Mouse (Mus musculus): ENCODE measurements around the gene Olr1. TPM values are rescaled to one million over a fixed set of nuclear protein-coding genes. Genes with fewer than 3 reads are reported as not detected.

Olr1 gene
- total RNA-seq (2021) = under 1 TPM; 0.06 to 0.47 TPM

- DNase-seq (ENCODE audit: low spot score) = no peak
- intact Hi-C loops (cut with DNase I) = no loop called here
These were observed at the start of gene Olr1 for GRCm38 (mm10) chr6:129507024-129507423. Gene Olr1, minus strand, starts transcription at chr6:129507165.

GRCm38 (mm10) chr6:129548009-129548408 lies 41.0 kb upstream of the Olr1 start:
- intact Hi-C loops (cut with DNase I) = no loop called here
- no peak for DNase-seq (ENCODE audit: low spot score)

- intact Hi-C loops (cut with DNase I) = no loop called here
These were observed 40.3 kb upstream of the Olr1 start for GRCm38 (mm10) chr6:129547277-129547676.

GRCm38 (mm10) chr6:129543709-129544606 lies 37.0 kb upstream of the Olr1 start:
- intact Hi-C loops (cut with DNase I) = no loop called here
- DNase-seq (ENCODE audit: low spot score) = no peak

More at GRCm38 (mm10) chr6:129547277-129547676, 40.3 kb upstream of the Olr1 start:
- no peak for DNase-seq (ENCODE audit: low spot score)

- no peak for DNase-seq (ENCODE audit: low spot score)
These were observed 35.6 kb upstream of the Olr1 start for GRCm38 (mm10) chr6:129542540-129542939.

GRCm38 (mm10) chr6:129541931-129542330 lies 35.0 kb upstream of the Olr1 start:
- intact Hi-C loops (cut with DNase I) = no loop called here
- DNase-seq (ENCODE audit: low spot score) = no peak

More at GRCm38 (mm10) chr6:129542540-129542939, 35.6 kb upstream of the Olr1 start:
- intact Hi-C loops (cut with DNase I) = no loop called here

- intact Hi-C loops (cut with DNase I) = no loop called here
These were observed 31.6 kb upstream of the Olr1 start for GRCm38 (mm10) chr6:129538555-129538954.

GRCm38 (mm10) chr6:129535723-129536122 lies 28.8 kb upstream of the Olr1 start:
- no peak for DNase-seq (ENCODE audit: low spot score)

More at GRCm38 (mm10) chr6:129538555-129538954, 31.6 kb upstream of the Olr1 start:
- no peak for DNase-seq (ENCODE audit: low spot score)

GRCm38 (mm10) chr6:129534627-129535190 lies 27.7 kb upstream of the Olr1 start:
- intact Hi-C loops (cut with DNase I) = loop anchor here (5.0 kb wide), 1 partner anchor 687 kb away; no protein-coding TSS in a partner anchor
- no peak for DNase-seq (ENCODE audit: low spot score)

More at GRCm38 (mm10) chr6:129535723-129536122, 28.8 kb upstream of the Olr1 start:
- intact Hi-C loops (cut with DNase I) = no loop called here

GRCm38 (mm10) chr6:129534057-129534456 lies 27.1 kb upstream of the Olr1 start:
- DNase-seq (ENCODE audit: low spot score) = no peak
- intact Hi-C loops (cut with DNase I) = loop anchor here (5.0 kb wide), 1 partner anchor 687 kb away; no protein-coding TSS in a partner anchor

- intact Hi-C loops (cut with DNase I) = loop anchor here (5.0 kb wide), 1 partner anchor 686 kb away; no protein-coding TSS in a partner anchor
- DNase-seq (ENCODE audit: low spot score) = peak; percentile 75
These were observed 26.2 kb upstream of the Olr1 start, which contains the start of gene Gabarapl1 for GRCm38 (mm10) chr6:129532942-129533860. Gene Gabarapl1, plus strand, starts transcription at chr6:129533160.

GRCm38 (mm10) chr6:129532556-129532941 lies 25.6 kb upstream of the Olr1 start:
- peak; percentile 61 for DNase-seq (ENCODE audit: low spot score)
- intact Hi-C loops (cut with DNase I) = loop anchor here (5.0 kb wide), 1 partner anchor 685 kb away; no protein-coding TSS in a partner anchor

GRCm38 (mm10) chr6:129530261-129530660 lies 23.3 kb upstream of the Olr1 start:
- DNase-seq (ENCODE audit: low spot score) = no peak
- intact Hi-C loops (cut with DNase I) = loop anchor here (5.0 kb wide), 1 partner anchor 683 kb away; no protein-coding TSS in a partner anchor

- no peak for DNase-seq (ENCODE audit: low spot score)
- intact Hi-C loops (cut with DNase I) = loop anchor here (5.0 kb wide), 1 partner anchor 682 kb away; no protein-coding TSS in a partner anchor
These were observed 22.6 kb upstream of the Olr1 start for GRCm38 (mm10) chr6:129529605-129530004.

- DNase-seq (ENCODE audit: low spot score) = no peak
- intact Hi-C loops (cut with DNase I) = no loop called here
These were observed 20.5 kb upstream of the Olr1 start for GRCm38 (mm10) chr6:129527416-129527815.

- intact Hi-C loops (cut with DNase I) = no loop called here
- DNase-seq (ENCODE audit: low spot score) = no peak
These were observed 19.1 kb upstream of the Olr1 start for GRCm38 (mm10) chr6:129526069-129526468.

- no peak for DNase-seq (ENCODE audit: low spot score)
- intact Hi-C loops (cut with DNase I) = loop anchor here (1.0 to 5.0 kb wide), 3 partner anchors 39 to 125 kb away; no protein-coding TSS in a partner anchor
These were observed 10.9 kb upstream of the Olr1 start for GRCm38 (mm10) chr6:129517752-129518408.

- DNase-seq (ENCODE audit: low spot score) = no peak
- intact Hi-C loops (cut with DNase I) = loop anchor here (5.0 kb wide), 1 partner anchor 41 kb away; no protein-coding TSS in a partner anchor
These were observed 9.4 kb upstream of the Olr1 start for GRCm38 (mm10) chr6:129516388-129516787.

GRCm38 (mm10) chr6:129515068-129515467 lies 8.1 kb upstream of the Olr1 start:
- no peak for DNase-seq (ENCODE audit: low spot score)
- intact Hi-C loops (cut with DNase I) = loop anchor here (5.0 kb wide), 1 partner anchor 42 kb away; no protein-coding TSS in a partner anchor
